Mouse (Mus musculus) T-helper 1 cell (primary cell): ENCODE data around the gene Zdhhc6.

ENCODE experiments used
- in situ Hi-C: fragments of 300-600 bp; cut with MboI, MseI; formaldehyde crosslinking; loops from one replicate; pipeline ENCODE4 v1.15.1; 2025; ENCODE audit warnings: high pct_unique_total_duplicates

Zdhhc6 gene

GRCm38 (mm10) chr19:55315452-55316108 lies at the start of gene Zdhhc6:
Zdhhc6 (minus strand) TSS chr19:55316032.
- in situ Hi-C loops, result loop anchor here (25.0 kb wide), 1 partner anchor 1928 kb away; the partner anchor contains the start of gene Smndc1

GRCm38 (mm10) chr19:55362606-55363005 lies 46.8 kb upstream of the Zdhhc6 start:
- in situ Hi-C loops, result no loop called here

DNA sequence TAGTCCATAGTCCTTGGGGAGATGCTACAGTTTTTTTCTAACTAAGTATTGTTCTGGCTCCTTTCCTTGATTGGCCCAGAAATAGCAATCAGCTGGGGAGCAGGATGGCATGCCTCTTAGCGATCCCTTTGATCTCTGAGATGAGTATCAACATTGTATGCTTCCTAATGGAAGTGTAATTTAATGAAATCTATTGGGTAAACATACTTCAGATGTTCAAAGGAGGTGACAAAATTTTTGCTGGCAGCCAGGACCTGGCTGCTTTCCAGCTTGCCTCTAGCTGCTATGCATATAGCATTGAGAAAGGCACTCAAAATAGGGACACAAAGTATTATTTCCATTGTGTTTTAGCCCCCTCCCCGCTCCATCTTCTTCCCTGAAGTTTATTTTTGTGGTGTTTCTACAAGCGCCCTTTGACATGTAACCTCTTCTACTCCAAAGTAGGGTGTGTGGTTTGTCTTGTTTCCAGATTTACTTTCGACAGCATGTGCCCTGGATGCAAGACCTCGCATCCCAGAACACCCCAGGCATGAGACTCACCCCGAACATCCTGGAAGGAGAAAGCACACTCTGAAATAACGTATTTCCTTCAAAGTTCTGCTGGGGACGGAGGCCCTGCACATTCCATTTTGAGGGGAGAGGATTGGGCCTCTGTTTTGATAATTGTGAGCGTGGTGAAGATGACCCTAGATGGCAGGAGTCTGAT lies 35.0 kb upstream of the Zdhhc6 start:
- in situ Hi-C loops, result no loop called here

DNA sequence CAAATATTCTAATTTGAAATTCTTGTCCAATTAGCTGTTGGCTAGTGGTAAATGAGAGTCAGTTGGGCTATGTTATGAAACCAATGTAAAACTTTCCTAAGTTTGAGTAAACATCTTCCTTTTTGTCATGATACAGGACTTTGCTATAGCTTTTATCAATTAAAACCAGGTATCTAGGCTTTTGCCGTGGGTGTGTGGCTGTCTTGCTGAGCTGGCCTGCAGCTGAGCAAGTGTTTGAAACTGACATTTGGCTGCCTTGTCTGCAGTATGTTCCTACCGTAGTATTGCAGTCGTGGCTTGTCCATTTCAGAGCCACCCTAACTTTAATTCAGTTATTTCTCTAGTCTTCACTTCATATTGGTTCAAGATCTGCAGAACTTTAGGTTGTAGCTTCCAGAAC lies 32.4 kb upstream of the Zdhhc6 start:
- in situ Hi-C loops, result loop anchor here (25.0 kb wide), 1 partner anchor 261 kb away; no protein-coding TSS in a partner anchor

- in situ Hi-C loops, result loop anchor here (25.0 kb wide), 1 partner anchor 256 kb away; no protein-coding TSS in a partner anchor
Observed at GRCm38 (mm10) chr19:55343274-55343673, 27.4 kb upstream of the Zdhhc6 start.

DNA sequence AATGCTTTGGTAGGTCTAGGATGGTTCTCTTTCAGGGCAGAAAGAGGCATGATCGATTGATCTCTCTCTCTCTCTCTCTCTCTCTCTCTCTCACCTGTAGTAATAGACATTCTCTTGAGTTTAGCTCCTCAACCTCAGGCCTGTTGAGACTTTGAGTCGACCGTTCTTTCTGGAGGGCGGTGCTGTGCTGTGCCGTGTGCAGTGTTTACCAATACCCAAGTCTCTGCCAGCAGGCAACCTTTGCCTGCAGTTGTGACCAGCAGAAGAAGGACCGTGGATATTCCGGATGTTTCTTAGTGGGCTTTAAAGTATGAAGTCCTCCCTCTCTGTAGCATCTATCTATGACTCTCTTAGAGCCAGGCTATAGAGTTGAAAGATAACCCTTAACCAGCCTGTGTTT lies 26.6 kb upstream of the Zdhhc6 start:
- in situ Hi-C loops, result loop anchor here (25.0 kb wide), 1 partner anchor 255 kb away; no protein-coding TSS in a partner anchor

- in situ Hi-C loops, result loop anchor here (25.0 kb wide), 1 partner anchor 254 kb away; no protein-coding TSS in a partner anchor
Observed at GRCm38 (mm10) chr19:55341377-55341776, 25.5 kb upstream of the Zdhhc6 start.

GRCm38 (mm10) chr19:55340521-55340920 lies 24.7 kb upstream of the Zdhhc6 start:
- in situ Hi-C loops, result loop anchor here (25.0 kb wide), 1 partner anchor 253 kb away; no protein-coding TSS in a partner anchor

DNA sequence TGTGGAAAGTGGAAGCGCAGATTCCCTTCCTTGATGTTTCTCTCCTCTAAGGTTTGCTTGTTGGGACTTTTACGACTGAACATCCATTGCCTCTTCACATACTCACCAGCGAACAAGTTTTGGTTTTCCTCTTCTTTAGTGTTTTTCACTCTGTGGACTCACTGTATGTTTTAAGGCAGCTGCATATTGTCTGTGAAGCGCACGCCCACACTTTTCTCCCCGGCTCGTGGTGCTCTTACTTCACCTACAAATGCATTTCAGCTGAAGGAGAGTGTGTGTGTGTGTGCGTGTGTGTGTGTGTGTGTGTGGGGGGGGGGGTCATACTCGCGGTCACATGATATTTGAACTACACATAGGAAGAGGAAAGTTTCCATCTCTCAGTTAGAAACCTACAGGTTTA lies 21.8 kb upstream of the Zdhhc6 start:
- in situ Hi-C loops, result loop anchor here (25.0 kb wide), 1 partner anchor 250 kb away; no protein-coding TSS in a partner anchor

DNA sequence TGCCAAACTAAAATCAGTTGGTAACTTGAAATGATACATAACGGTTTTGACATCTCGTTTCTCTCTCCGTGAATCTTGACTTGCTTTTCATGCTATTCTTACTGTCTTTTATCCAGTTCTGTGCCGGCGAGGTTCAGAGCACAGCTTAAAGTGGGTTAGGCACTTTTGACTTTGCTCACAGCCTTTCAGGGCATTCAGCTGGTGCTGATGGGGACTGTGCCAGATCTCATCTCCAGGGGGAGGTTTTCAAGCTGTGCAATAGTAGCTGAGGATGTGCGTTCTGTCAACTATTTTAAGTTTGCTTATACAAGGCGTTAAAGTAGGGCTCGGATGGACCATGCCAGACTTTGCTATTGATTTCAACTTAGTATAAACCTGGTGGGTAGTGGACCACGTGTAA lies 21.2 kb upstream of the Zdhhc6 start:
- in situ Hi-C loops, result loop anchor here (25.0 kb wide), 1 partner anchor 250 kb away; no protein-coding TSS in a partner anchor

- in situ Hi-C loops, result loop anchor here (25.0 kb wide), 1 partner anchor 249 kb away; no protein-coding TSS in a partner anchor
Observed at GRCm38 (mm10) chr19:55336441-55336840, 20.6 kb upstream of the Zdhhc6 start.

GRCm38 (mm10) chr19:55335881-55336280 lies 20.0 kb upstream of the Zdhhc6 start:
- in situ Hi-C loops, result loop anchor here (25.0 kb wide), 1 partner anchor 249 kb away; no protein-coding TSS in a partner anchor

GRCm38 (mm10) chr19:55332641-55333268 lies 16.9 kb upstream of the Zdhhc6 start:
- in situ Hi-C loops, result loop anchor here (25.0 kb wide), 1 partner anchor 245 kb away; no protein-coding TSS in a partner anchor

- in situ Hi-C loops, result loop anchor here (25.0 kb wide), 1 partner anchor 244 kb away; no protein-coding TSS in a partner anchor
Observed at GRCm38 (mm10) chr19:55331776-55332175, 15.9 kb upstream of the Zdhhc6 start.

DNA sequence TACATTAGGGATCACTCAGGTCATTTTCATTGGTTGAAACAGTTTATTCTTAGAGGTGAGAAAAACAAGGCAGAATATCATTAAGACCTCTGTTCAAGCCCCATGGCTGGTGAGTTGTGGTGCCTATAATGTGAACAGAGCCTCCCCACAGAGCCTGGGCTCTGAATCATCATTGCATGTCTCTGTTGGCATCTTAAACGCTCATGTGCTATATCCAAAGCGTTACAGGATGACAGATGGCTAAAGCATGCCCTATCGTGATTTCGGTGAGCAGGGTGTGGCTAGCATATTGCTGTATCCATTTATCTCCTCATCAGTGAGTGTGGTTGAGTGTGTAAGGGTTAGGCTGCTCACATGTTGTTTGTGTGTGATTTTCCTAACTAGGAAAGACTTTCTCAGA lies 11.7 kb upstream of the Zdhhc6 start:
- in situ Hi-C loops, result loop anchor here (25.0 kb wide), 1 partner anchor 240 kb away; no protein-coding TSS in a partner anchor

GRCm38 (mm10) chr19:55322604-55323003 lies 6.8 kb upstream of the Zdhhc6 start:
- in situ Hi-C loops, result loop anchor here (25.0 kb wide), 1 partner anchor 1935 kb away; the partner anchor contains the start of gene Smndc1

DNA sequence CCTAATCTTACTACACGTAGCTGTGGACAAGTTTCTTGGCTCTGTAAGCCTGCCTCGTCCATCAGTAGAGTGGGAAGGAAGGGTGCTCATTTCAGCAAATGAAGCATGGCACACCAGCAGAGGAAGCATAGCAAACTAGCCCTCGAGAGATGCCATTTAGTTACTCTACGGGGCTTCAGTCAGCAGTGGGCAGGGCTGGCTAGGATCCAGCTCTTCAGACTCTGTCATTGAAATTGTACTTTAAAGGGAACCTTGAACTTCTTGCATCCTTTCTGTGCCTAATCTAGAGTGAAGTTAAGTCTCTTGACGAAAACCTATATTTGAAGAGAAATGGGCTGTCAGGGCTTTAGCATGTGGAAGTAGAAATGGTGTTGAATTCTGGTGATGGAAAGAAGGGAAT lies 3.7 kb upstream of the Zdhhc6 start:
- in situ Hi-C loops, result loop anchor here (25.0 kb wide), 1 partner anchor 1932 kb away; the partner anchor contains the start of gene Smndc1

DNA sequence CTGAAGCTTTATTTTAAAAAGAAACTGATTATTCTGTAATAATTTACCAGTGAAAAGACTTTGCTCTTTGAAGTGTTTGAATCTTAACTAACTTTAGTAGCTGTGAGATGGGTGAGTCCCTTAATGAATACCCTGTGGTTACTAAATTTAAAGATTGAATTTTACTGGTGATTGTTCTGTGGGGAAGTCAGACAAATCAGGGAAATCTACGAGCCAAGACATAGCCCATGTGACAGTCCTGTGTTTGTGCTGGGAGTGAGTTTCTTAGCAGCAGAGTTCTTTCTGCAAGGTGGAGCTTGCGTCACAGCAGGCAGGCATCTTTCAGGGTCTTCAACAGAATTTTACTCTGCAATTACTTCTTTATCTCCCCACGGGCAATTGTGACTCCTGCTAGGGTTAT lies 3.2 kb upstream of the Zdhhc6 start:
- in situ Hi-C loops, result loop anchor here (25.0 kb wide), 1 partner anchor 1932 kb away; the partner anchor contains the start of gene Smndc1

GRCm38 (mm10) chr19:55316901-55317300 lies 1.1 kb upstream of the Zdhhc6 start:
- in situ Hi-C loops, result loop anchor here (25.0 kb wide), 1 partner anchor 1930 kb away; the partner anchor contains the start of gene Smndc1

- in situ Hi-C loops, result loop anchor here (25.0 kb wide), 1 partner anchor 1929 kb away; the partner anchor contains the start of gene Smndc1
Observed at GRCm38 (mm10) chr19:55316109-55316714, 380 bp upstream of the Zdhhc6 start, which contains the start of gene Vti1a. Vti1a (plus strand) TSS chr19:55316295.

GRCm38 (mm10) chr19:55313649-55314048 lies 2.2 kb downstream of the Zdhhc6 start:
- in situ Hi-C loops, result loop anchor here (5.0 to 25.0 kb wide), 2 partner anchors 56 to 1926 kb away; partner anchors contain the start of gene Smndc1
